Mouse (Mus musculus) heart, embryonic 14.5 days (tissue): ENCODE measurements around the gene A630089N07Rik. TPM values are rescaled to one million over a fixed set of nuclear protein-coding genes. Genes with fewer than 3 reads are reported as not detected.
"Not testable (repeated sequence)": the region's sequence is repeated elsewhere in the genome, so short reads cannot be mapped to it uniquely, and the experiment has no call there.

Experiments
- ATAC-seq: fragments of 200-750 bp; cut with Nextera tagmentation; 2 replicates; pipeline ENCODE4 v1.8.0; 2017; ENCODE audit warnings: low read depth, moderate TSS enrichment; ENCODE audit not compliant: insufficient number of reproducible peaks, insufficient read depth, low FRiP score
- H3K27ac ChIP-seq, 2 experiments: fragments of 200-500 bp in 1 of 2; fragments of 300-500 bp in 1 of 2; sonication (generic) in 1 of 2; replicated peaks in 1 of 2; 2 replicates each; pipeline ENCODE4 v1.5.1; 2012 to 2014; ENCODE audit warnings: low read depth in 2 of 2, low read length in 2 of 2, control low read depth in 1 of 2, mild to moderate bottlenecking in 1 of 2, mixed read lengths in 1 of 2; ENCODE audit not compliant: control insufficient read depth in 1 of 2, insufficient read depth in 1 of 2
- H3K27me3 ChIP-seq: fragments of 300-500 bp; sonication (generic); 2 replicates; pipeline ENCODE4 v1.6.1; 2014; ENCODE audit warnings: mild to moderate bottlenecking, low read length, control low read depth; ENCODE audit not compliant: control insufficient read depth, insufficient read depth
- H3K36me3 ChIP-seq: fragments of 300-500 bp; sonication (generic); 2 replicates; pipeline ENCODE4 v1.6.1; 2014; ENCODE audit warnings: mild to moderate bottlenecking, control low read depth, low read length, mixed read lengths; ENCODE audit not compliant: control insufficient read depth, insufficient read depth
- H3K4me1 ChIP-seq, 2 experiments: fragments of 200-500 bp in 1 of 2; fragments of 300-500 bp in 1 of 2; sonication (generic) in 1 of 2; 2 replicates each; pipeline ENCODE4 v1.6.1; 2012 to 2014; ENCODE audit warnings: low read length in 2 of 2, control low read depth in 1 of 2, mixed read lengths in 1 of 2; ENCODE audit not compliant: control insufficient read depth in 2 of 2, insufficient read depth in 2 of 2
- H3K4me2 ChIP-seq: fragments of 300-500 bp; sonication (generic); 2 replicates; pipeline ENCODE4 v1.6.1; 2014; ENCODE audit warnings: mild to moderate bottlenecking, low read length
- H3K4me3 ChIP-seq, 2 experiments: fragments of 200-500 bp in 1 of 2; fragments of 300-500 bp in 1 of 2; sonication (generic) in 1 of 2; 2 replicates each; pipeline ENCODE4 v1.5.1; 2012 to 2014; ENCODE audit warnings: low read length in 2 of 2, mild to moderate bottlenecking in 2 of 2, control low read depth in 1 of 2, low read depth in 1 of 2, moderate library complexity in 1 of 2; ENCODE audit not compliant: control insufficient read depth in 1 of 2, insufficient read depth in 1 of 2
- H3K9ac ChIP-seq: fragments of 300-500 bp; sonication (generic); 2 replicates; pipeline ENCODE4 v1.6.1; 2014; ENCODE audit warnings: mild to moderate bottlenecking, low read length
- H3K9me3 ChIP-seq: fragments of 300-500 bp; sonication (generic); 2 replicates; pipeline ENCODE4 v1.6.1; 2016; ENCODE audit warnings: low read length, control low read depth; ENCODE audit not compliant: control insufficient read depth
- WGBS: fragments of 180-500 bp; shearing (Covaris S2); extraction: QIAGEN DNeasy Blood & Tissue Kit; methylation state at CpG from one replicate; pipeline ENCODE4 v1.1.7; 2014; 5-methylcytosine and 5-hydroxymethylcytosine counted together
- polyA plus RNA-seq: library from polyadenylated mRNA; unstranded; fragments of >200 nt; fragmentation: Nextera tagmentation; extraction: Ambion mirVana; gene quantifications from 2 replicates; pipeline ENCODE4 v1.2.1, GENCODE M21; 2014

A630089N07Rik gene
- polyA plus RNA-seq, 1 experiment from 2014 or later, result 9.0 TPM

DNA sequence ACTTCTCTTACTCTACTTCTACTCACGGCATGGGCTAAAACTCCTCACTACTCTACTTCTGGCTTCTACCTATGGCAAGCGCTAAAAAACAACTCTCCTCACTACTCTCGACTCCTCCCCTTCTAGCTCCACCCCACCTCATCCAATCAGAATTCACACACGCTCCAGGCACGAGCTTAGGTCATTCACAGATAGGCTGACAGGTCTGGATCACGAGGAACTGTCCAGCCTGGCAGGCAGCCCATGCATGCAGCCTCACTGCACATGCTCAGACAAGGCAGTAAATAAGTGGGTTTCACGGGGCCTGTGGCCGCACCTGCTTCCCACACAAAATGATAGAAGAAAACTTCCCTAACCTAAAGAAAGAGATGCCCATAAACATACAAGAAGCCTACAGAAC, 56.1 kb downstream of the A630089N07Rik start:
- ATAC-seq, H3K4me3 ChIP-seq: not testable (repeated sequence)
- 78% methylated on average over 8 of the region's 8 CpGs for whole genome bisulfite sequencing

DNA sequence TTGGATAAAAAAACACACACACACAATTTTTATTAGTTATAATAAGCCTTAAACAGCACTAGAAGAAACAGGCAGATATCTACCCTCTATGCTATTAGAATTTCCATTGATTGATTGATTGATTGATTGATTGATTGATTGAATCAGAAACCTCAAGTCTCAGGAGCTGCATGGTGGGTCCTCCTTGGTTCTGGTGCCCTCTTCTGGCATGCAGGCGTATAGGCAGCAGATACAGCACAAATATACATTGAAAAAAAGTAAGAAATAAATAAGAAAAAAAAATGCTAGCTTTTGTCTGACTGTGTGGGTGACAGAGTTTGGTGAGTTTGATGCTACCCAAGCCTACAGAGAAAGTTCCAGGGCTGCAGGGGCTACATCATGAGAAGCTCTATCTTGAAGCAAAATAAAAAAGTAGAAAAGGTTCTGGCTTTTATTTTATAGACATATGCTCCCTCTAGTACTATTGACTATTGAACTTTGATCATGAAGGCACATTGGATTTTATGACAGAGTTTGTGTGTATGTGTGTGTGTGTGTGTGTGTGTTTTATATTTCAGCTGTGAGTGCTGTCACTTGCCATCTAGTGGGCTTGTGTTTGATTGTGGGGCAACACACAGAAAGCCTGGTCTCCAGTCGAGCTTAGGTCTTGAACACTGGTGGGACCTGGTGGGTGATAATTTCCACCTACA, 59.4 kb downstream of the A630089N07Rik start:
- Histone ChIP-seq H3K27ac (no peak overlapping the region), H3K9me3 (no peaks in the 10 kb centered on the region), H3K4me1 (no peaks in the 10 kb centered on the region), H3K4me2 (no peak overlapping the region), H3K27me3 (no peaks in the 10 kb centered on the region), H3K4me3 (no peak overlapping the region), H3K36me3 (no peaks in the 10 kb centered on the region), H3K9ac (no peak overlapping the region)
- no peak for ATAC-seq
- 82% methylated on average over 2 of the region's 2 CpGs for WGBS

More for the DNA sequence above, 56.1 kb downstream of the A630089N07Rik start:
- not testable (repeated sequence) for H3K27me3 ChIP-seq, H3K27ac ChIP-seq, H3K4me1 ChIP-seq, H3K36me3 ChIP-seq, H3K9ac ChIP-seq, H3K4me2 ChIP-seq
- H3K9me3 ChIP-seq, result peaks cover 12% of the 10 kb centered on the region; the same call in 1 of the 2 replicates

DNA sequence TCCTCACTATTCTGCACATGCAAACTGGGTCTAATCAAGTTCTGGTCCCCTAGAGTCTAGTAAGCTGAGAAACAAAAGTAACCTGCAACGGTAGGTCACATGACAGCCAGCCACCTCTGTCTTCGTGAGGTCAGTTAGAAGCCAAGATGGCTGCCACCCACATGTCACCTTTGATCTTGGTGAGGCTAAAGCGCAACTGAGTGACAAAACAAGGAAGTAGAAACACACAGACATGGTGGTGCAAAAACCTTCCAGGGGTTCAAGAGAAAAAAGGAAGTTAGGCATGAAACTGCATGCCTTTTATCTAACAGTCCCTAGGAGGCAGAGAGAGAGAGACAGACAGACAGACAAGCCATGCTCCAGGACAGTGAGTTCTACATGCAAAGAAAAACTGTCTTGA, 60.2 kb downstream of the A630089N07Rik start:
- Histone ChIP-seq H3K36me3 (no peaks in the 10 kb centered on the region), H3K27me3 (no peaks in the 10 kb centered on the region), H3K9ac (no peak overlapping the region), H3K4me1 (no peaks in the 10 kb centered on the region), H3K27ac (no peak overlapping the region), H3K4me3 (no peak overlapping the region), H3K4me2 (no peak overlapping the region), H3K9me3 (peaks cover 5% of the 10 kb centered on the region; the same call in 1 of the 2 replicates)
- 88% methylated on average over 3 of the region's 3 CpGs for WGBS
- ATAC-seq, result no peak

DNA sequence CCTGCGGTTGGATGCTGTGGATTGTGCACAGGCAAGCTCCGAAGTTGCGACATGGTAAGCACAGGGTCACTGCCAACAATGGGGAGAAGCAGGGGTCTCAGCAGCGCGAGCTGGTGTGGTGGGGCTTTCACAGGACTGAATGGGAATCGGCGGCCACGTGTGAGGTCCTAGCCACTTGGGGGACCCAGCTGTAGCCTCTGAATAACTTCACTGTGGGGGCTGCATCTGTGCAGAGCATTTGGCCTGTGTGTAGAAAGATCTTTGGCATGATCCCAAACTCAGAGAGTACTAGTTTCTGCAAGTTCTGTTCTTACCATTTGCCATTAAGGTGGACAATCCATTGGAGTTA, 84.9 kb downstream of the A630089N07Rik start:
- H3K36me3 ChIP-seq, H3K9me3 ChIP-seq, H3K27me3 ChIP-seq, ATAC-seq: not testable (repeated sequence)
- peak overlapping the region; percentile 77 for H3K4me2 ChIP-seq
- peak overlapping the region; percentile 75 to 91; a peak in 3 of 4 replicates for H3K27ac ChIP-seq
- WGBS, result 1% methylated on average over 8 of the region's 8 CpGs
- H3K4me1 ChIP-seq, result peaks cover 4 to 18% of the 10 kb centered on the region in 2 experiments; a peak in 3 of 4 replicates
- H3K4me3 ChIP-seq, result peak overlapping the region; percentile 59 to 86
- peak overlapping the region; percentile 75 for H3K9ac ChIP-seq

DNA sequence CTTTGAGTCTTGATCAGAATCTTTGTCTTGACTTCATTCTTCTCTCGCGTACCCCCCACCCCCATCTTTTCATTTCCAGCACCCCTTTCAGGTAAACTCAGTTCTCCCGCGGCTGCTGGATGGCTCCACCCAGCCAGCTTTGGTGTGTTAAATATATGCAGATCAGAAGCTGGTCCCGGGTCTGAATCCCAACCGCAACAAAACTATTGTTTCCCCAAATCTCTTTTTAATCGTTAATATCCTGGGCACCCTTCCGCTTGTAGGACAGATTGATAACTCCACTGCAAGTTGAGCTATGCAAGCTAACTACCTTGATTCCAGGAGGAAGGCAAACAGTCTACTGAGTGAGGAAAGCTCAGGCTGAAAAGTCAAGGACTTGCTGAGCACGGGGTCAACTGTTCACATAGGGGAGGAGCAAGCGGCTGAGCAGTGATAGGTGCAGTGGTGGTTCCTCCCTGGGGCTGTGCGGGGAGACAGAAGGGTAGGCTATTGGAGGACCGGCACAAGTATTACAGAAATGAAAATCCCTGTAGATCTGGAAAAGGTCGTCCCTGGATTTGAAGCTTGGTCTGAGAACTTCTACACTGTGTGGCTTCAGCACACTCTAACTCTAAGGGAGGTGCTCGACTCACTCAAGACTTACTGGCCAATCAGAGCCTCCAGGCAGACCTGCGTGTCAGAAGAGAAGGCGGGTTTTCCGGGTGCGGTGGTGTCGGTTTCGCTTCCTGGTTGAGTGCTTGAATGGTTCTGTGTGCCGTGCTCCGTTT, 85.5 kb downstream of the A630089N07Rik start, which contains the start of gene B230307C23Rik:
Gene B230307C23Rik, plus strand, starts transcription at position 700 of the 767 bp plus-strand sequence.
- Histone ChIP-seq H3K9ac (peak within 1 kb of the TSS; percentile 75), H3K4me2 (peak within 1 kb of the TSS; percentile 77), H3K27ac (peak within 1 kb of the TSS; percentile 75 to 91), H3K9me3 (no peaks in the 10 kb centered on the region), H3K4me1 (peaks cover 4 to 18% of the 10 kb centered on the region in 2 experiments; a peak in 3 of 4 replicates), H3K36me3 (no peaks in the 10 kb centered on the region), H3K27me3 (no peaks in the 10 kb centered on the region), H3K4me3 (peak within 1 kb of the TSS; percentile 59 to 86)
- 2% methylated on average over 22 of the region's 22 CpGs for WGBS
- ATAC-seq, result peak; percentile 93

DNA sequence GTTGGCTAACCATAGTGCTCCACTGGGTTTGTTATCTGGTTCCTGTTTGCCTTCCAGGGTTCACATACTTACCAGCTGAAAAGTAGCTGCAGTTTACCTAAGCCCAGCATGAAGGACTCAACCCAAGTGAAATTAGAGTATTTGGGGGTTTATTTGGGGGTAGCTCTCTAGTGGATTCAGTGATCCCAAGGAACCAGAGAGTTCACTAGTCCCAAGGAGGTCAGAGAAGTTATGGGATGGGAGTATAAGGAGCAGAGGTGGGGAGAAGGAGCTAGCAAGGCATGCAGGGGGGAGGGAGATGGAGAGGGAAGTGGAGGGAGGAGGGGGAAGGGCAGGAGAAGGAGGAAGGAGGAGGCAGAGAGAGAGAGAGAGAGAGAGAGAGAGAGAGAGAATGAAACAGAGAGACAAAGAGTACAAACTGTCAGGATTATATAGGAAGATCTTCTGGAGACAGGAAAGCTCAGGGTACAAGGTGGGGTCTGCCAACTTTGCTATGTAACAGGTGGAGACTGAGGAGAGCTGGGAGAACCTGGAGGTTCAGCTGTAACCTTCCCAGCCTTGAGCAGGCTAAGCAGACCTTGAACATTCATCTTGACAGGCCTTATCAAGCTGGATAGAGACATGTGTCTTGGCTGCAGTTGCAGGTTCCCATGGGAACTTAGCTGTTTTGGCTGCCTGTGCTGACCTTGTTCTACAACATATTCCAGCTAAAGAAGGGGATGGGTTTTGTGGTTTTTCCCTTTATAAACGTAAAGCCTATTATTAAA, 86.2 kb downstream of the A630089N07Rik start:
- ATAC-seq, result no peak
- WGBS, result 13% methylated on average over 1 of the region's 1 CpGs
- H3K9ac ChIP-seq, result peak overlapping the region; percentile 75

DNA sequence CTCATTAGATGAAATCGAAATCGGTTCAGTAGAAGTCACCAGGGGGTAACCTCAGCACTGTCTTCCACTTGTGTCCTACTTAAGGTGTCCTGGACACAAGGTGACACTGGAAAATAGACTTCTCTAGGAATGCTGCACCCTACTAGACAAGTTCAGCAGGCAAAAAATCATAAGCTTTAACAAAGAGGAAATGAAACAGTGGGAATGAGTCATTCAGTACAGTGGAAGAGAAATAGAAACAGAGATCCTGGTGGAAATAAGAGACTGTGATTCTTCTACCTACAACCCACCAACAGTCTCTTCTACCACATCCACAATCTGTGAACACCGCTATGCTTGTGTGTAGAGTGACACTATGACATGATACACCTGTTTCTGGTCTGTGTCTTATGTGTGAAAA, 89.8 kb downstream of the A630089N07Rik start:
- H3K4me2 ChIP-seq, ATAC-seq, H3K36me3 ChIP-seq, H3K4me3 ChIP-seq, H3K27me3 ChIP-seq, H3K9me3 ChIP-seq, H3K27ac ChIP-seq, H3K9ac ChIP-seq: not testable (repeated sequence)
- WGBS, result 70% methylated on average over 3 of the region's 3 CpGs
- H3K4me1 ChIP-seq, result peaks cover 4 to 11% of the 10 kb centered on the region in 2 experiments; a peak in 3 of 4 replicates

More for the DNA sequence above, 86.2 kb downstream of the A630089N07Rik start:
- peak overlapping the region in 1 of 2 experiments; percentile 75; a peak in 3 of 4 replicates for H3K27ac ChIP-seq
- H3K27me3 ChIP-seq, result no peaks in the 10 kb centered on the region
- H3K36me3 ChIP-seq, result no peaks in the 10 kb centered on the region
- H3K4me2 ChIP-seq, result peak overlapping the region; percentile 77
- H3K4me3 ChIP-seq, result peak overlapping the region in 1 of 2 experiments; percentile 59; a peak in 3 of 4 replicates
- H3K9me3 ChIP-seq, result no peaks in the 10 kb centered on the region
- peaks cover 4 to 18% of the 10 kb centered on the region in 2 experiments; a peak in 3 of 4 replicates for H3K4me1 ChIP-seq
